Mouse (Mus musculus) olfactory bulb, adult 2 months (tissue): ENCODE results near the gene Pwp1. TPM values are rescaled to one million over a fixed set of nuclear protein-coding genes. Genes with fewer than 3 reads are reported as not detected.
"Not testable (repeated sequence)": the region's sequence is repeated elsewhere in the genome, so short reads cannot be mapped to it uniquely, and the experiment has no call there.

Source experiments
- H3K27ac ChIP-seq: fragments of 200-500 bp; 2 replicates; pipeline ENCODE4 v1.5.1; 2012; ENCODE audit warnings: low read depth, low read length; ENCODE audit not compliant: insufficient read depth
- H3K4me1 ChIP-seq: fragments of 200-500 bp; 2 replicates; pipeline ENCODE4 v1.6.1; 2012; ENCODE audit warnings: low read length; ENCODE audit not compliant: control insufficient read depth, insufficient read depth
- H3K4me3 ChIP-seq: fragments of 200-500 bp; 2 replicates; pipeline ENCODE4 v1.5.1; 2012; ENCODE audit warnings: mild to moderate bottlenecking, low read depth, low read length, moderate library complexity; ENCODE audit not compliant: insufficient read depth
- CTCF ChIP-seq: fragments of 200-500 bp; IDR thresholded peaks from 2 replicates; pipeline ENCODE4 v1.5.1; 2012; ENCODE audit warnings: low read depth, mild to moderate bottlenecking, low read length, moderate library complexity; ENCODE audit not compliant: insufficient read depth
- POLR2A ChIP-seq: fragments of 200-500 bp; IDR thresholded peaks from 2 replicates; pipeline ENCODE4 v1.6.1; 2012; ENCODE audit warnings: mild to moderate bottlenecking, low read depth, low read length, moderate library complexity; ENCODE audit not compliant: insufficient read depth
- WGBS: fragments of 180-500 bp; shearing (Covaris S2); methylation state at CpG from one replicate; pipeline ENCODE4 v1.1.7; 2018; 5-methylcytosine and 5-hydroxymethylcytosine counted together
- polyA plus RNA-seq: library from polyadenylated mRNA; stranded (reverse); fragments of >200 nt; gene quantifications from 2 replicates; pipeline ENCODE4 v1.2.4, GENCODE M21; 2012; ENCODE audit warnings: low replicate concordance; ENCODE audit not compliant: missing spikeins, insufficient read depth, insufficient read length

Gene Pwp1
- not detected in 2 replicates for polyA plus RNA-seq

DNA sequence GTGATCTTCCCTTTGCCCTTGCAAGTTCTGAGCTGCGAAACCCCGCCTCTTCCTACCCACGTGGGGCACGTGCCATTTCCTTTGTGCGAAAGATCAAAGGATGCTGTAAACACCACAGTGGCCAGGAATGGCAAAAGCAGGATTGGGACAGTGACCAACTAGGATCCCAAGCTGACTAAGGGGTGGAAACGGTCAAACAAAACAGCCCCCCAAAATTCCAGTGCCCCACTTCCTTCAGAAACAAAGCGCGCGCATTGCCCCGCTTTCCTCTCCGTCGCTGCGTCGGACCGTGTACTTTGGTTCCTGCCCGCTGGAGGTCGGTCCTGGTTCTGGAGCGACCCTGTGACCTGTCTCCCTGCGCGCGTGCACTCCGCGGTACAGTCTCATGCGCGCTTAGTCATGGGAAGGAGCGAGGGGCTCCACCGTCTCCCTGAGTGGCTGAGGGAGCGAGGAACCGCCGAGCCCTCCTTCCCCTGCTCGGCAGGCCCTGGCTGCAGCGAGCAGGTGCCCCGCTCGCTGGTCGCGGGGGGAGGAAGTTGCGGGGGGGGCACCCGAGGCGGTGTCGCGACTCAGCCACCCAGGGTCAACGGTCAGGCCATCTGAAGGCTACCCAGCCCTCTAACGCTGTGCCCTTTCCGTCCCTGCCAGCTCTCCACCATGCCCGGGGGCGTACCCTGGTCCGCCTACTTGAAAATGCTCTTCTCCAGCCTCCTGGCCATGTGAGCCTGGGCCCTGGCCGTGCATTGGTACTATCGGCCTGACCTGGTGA is at the start of gene Pwp1:
Gene Pwp1, plus strand, starts transcription at position 410 of the 769 bp plus-strand sequence.
- Histone ChIP-seq H3K27ac (peak within 1 kb of the TSS; percentile 81), H3K4me3 (peak within 1 kb of the TSS; percentile 66)
- not testable (repeated sequence) for H3K4me1 ChIP-seq
- under 1% methylated on average over 49 of the region's 49 CpGs for WGBS

DNA sequence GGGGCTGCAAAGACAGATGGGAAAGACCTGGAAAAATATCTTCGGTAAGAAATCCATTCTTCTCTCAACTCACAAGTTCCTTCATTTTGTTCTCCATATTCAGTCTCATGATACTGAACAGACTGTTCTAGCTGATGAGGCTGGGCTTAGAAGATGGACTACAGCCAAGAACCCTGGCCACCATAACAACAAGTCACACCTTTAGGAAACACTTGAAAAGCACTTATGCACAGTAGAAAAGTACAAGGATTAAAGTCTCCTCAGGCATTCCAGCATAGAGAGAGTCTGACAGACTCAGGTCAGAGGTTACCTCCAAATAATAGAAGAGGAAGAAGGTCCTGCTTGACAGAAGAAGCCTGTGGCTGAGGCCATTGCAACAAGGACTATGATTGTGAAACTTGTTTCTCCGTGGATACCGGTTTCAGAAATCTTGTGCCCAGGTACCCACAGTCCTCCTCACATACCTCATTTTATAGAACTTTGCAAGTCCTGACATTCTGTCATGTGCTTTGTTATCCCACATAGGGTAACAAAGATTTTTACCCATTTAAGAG is 7.1 kb upstream of the Pwp1 start:
- H3K4me1 ChIP-seq, H3K27ac ChIP-seq, H3K4me3 ChIP-seq: not testable (repeated sequence)
- 83% methylated on average over 1 of the region's 3 CpGs for WGBS

DNA sequence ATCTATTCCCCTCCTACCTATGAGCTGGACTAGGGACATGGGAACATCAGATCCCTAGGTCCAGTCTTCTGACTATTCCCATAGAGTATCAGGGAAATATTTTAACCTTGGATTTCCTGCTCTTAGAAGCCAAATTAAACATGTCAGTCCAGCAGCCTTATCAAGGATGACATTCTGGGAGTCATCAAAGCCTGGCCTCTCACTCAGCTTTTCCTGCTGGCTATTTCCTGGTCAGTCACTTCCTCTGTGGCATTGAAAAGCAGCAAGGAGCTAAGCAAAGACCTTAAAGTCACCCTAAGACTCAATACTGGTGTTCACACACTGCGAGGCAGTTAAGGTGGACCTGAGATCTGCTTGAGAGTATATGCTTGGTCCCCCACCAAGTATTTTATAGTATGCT is 5.5 kb upstream of the Pwp1 start:
- not testable (repeated sequence) for H3K4me3 ChIP-seq, H3K4me1 ChIP-seq, H3K27ac ChIP-seq
- 85% methylated on average over 1 of the region's 1 CpGs for WGBS

DNA sequence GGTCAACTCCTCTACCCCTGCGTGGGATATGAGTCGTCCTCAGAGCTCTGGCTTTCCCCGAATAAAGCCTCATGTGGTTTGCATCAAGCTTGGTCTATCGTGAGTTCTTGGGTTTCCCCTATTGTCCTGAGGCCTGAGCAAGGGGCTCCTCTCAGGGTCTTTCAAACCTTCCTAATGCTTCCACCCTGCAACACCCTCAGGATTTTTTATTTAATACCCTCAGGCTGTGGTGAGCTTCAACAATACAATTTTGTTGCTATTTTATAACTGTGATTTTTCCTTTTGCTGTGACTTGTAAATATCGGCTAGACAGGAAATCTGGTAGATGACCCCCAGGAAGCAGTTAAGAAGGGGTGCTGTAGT is 591 bp upstream of the Pwp1 start:
- H3K4me3 ChIP-seq, H3K27ac ChIP-seq, H3K4me1 ChIP-seq: not testable (repeated sequence)
- WGBS: 35% methylated on average over 5 of the region's 5 CpGs

DNA sequence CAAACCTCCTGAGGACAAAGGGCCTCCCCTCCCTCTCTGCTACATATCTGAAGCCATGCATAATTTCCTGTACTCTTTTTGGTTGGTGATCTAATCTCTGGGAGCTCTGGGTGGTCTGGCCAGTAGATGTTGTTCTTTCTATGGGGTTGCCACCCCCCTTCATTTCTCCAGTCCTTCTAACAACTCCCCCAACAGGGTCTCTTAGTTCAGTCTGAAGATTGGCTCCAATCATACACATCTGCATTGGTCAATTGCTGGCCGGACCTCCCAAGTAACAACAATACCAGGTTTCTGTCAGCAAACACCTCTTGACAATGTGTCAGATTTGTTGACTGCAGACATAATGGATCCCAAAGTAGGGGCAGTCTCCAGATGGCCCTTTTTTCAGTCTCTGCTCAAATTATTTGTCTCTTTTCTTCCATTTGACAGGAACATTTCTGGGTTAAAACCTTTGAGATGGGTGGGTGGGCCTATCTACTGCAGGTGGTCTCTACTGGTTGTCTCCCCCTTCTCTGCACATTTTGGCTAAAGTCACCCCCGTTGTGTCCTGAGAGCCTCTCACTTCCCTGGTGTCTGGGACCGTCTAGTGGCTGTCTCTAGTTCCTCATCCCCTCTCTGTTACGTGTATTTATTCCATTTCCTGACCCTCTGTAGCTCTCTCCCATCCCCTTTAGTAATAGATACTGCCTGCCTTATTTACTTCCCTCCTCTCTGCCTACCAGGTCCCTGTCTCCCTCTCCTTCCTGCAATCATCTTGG is 17.0 kb downstream of the Pwp1 start:
- 83% methylated on average over 4 of the region's 4 CpGs for WGBS
- H3K27ac ChIP-seq: no peak overlapping the region
- TF ChIP-seq CTCF (no peak), POLR2A (no peak)

DNA sequence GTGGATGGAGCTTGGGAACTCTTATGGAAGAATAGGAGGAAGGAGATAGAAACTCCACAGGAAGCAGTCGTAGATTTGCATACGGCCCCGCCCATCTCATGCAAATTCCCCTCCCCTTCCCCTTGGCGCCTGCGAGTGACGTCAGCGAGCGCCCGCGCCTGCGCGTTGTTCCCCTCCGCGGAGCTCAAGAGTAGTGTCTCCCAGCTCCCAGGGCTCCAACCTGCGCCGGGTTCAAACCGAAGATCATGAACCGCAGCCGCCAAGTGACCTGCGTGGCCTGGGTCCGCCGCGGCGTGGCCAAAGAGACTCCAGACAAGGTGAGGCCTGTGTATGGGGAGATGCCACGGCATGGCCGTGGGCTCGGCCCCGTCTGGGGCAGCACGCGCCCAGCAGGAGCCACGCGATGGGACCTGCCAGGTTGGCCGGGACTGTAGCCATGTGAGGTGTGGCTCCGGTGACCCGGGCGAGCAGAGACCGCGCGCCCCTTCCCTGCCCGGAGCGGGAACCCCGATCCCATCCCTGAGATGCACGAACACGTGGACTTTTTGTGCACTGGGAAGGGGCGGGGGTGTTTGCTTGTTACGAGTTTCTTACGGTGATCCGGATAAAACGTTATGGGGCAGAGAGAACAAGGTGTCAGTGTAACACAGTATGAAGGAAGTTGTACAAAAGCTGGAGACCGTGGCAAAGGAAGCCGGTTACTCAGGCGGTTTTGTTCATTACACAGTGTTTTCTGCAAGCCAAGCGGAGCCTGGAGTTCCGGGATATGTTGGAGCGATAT is 42.6 kb downstream of the Pwp1 start:
- H3K4me1 ChIP-seq: no peaks in the 10 kb centered on the region
- TF ChIP-seq POLR2A (peak; percentile 75), CTCF (no peak)
- peak overlapping the region; percentile 98 for H3K4me3 ChIP-seq
- no peak overlapping the region for H3K27ac ChIP-seq
- under 1% methylated on average over 55 of the region's 55 CpGs for WGBS

More for the DNA sequence above, 17.0 kb downstream of the Pwp1 start:
- no peak overlapping the region for H3K4me3 ChIP-seq
- H3K4me1 ChIP-seq: no peaks in the 10 kb centered on the region

DNA sequence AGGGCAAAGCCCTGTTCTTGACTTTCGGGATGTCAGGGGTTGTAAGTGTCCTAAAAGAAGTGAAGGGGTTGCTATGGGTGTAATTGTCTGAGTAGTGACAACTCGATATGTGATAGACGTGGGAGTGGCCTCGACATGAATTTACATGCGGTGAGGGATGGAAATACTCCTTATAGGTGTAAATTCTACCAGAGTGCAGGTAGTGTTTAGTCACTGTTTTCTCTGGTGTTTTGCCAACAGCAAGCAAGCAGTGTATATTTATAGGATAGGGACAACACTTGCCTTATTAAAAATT is 43.1 kb downstream of the Pwp1 start:
- H3K4me3 ChIP-seq: peak overlapping the region; percentile 98
- 5% methylated on average over 5 of the region's 5 CpGs for WGBS
- H3K4me1 ChIP-seq: no peaks in the 10 kb centered on the region
- H3K27ac ChIP-seq: no peak overlapping the region
- TF ChIP-seq POLR2A (no peak), CTCF (no peak)

DNA sequence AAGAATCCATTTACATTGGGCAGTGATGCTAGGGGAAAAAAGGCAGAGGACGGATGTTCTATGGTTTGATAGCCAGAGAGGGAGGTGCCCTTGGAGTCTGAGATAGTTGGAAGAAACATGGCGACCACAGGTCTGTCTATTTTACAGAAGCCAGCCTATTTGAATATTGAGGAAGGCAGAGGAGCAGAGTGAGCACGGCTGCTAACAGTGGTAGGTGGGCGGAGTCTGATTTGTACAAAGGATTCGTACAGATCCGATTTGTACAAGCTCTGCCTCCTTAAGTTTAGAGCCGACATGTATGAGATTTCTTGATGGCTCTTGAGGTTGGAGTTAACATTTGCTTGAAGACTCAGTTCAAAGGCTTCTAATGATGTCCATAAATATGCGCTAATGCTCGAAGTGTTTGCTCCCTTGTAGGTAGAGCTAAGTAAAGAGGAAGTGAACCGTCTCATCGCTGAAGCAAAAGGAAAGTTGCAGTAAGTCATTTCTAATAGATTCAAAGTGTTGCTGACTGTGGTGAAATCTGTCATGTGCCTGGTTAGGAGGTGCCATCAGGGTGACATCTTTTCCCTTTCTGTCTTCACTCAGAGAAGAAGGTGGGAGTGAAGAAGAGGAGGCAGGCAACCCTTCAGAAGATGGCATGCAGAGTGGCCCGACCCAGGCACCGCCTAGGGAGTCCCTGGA is 44.7 kb downstream of the Pwp1 start:
- Histone ChIP-seq H3K27ac (no peak overlapping the region), H3K4me1 (no peaks in the 10 kb centered on the region), H3K4me3 (no peak overlapping the region)
- WGBS: 85% methylated on average over 13 of the region's 13 CpGs
- TF ChIP-seq POLR2A (no peak), CTCF (no peak)

DNA sequence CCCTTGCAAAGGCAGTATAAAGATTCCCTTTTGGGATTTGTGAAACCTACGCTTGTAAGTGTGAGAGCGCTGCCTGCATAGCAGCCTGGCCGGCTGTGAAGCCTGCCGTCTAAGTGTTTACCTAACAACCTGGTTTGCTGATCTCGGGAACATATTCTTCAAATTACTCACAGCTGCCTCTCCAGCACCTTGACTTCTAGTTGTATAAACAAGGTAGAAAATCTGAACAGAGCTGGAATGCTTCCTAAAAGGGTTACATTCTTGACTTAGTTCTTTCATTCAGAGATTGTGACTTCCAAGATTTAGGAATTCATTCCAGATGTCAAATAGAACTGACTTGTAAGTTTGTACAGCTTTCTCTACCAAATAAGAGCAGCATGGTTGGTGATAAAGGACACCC is 46.5 kb downstream of the Pwp1 start:
- Histone ChIP-seq H3K4me3 (no peak overlapping the region), H3K27ac (no peak overlapping the region), H3K4me1 (no peaks in the 10 kb centered on the region)
- 90% methylated on average over 5 of the region's 5 CpGs for WGBS
- TF ChIP-seq POLR2A: no peak
- TF ChIP-seq CTCF: no peak
